Mouse (Mus musculus) stomach, embryonic 15.5 days (tissue): ENCODE measurements at regions not wholly inside any gene's neighbourhood (a gene's known extent, or its start where the extent isn't known, plus 50 kb on each side); places are given as distances from the start of the nearest gene placed in this dataset.
A peak's percentile ranks its signal among the peaks of the same experiment; 100 is the strongest.

Source experiments
- ATAC-seq: fragments of 200-750 bp; cut with Nextera tagmentation; 2 replicates; pipeline ENCODE4 v1.8.0; 2017; ENCODE audit warnings: low read depth, moderate number of reproducible peaks, moderate TSS enrichment; ENCODE audit not compliant: insufficient read depth, low FRiP score
- H3K27ac ChIP-seq: fragments of 300-500 bp; sonication (generic); 2 replicates; pipeline ENCODE4 v1.5.1; 2015; ENCODE audit warnings: mild to moderate bottlenecking, inconsistent platforms
- H3K27me3 ChIP-seq: fragments of 300-500 bp; sonication (generic); replicated peaks from 2 replicates; pipeline ENCODE4 v1.6.1; 2015; ENCODE audit warnings: inconsistent platforms
- H3K36me3 ChIP-seq: fragments of 300-500 bp; sonication (generic); 2 replicates; pipeline ENCODE4 v1.6.1; 2015; ENCODE audit warnings: inconsistent platforms
- H3K4me1 ChIP-seq: fragments of 300-500 bp; sonication (generic); 2 replicates; pipeline ENCODE4 v1.6.1; 2015; ENCODE audit warnings: inconsistent platforms
- H3K4me2 ChIP-seq: fragments of 300-500 bp; sonication (generic); 2 replicates; pipeline ENCODE4 v1.6.1; 2015; ENCODE audit warnings: mild to moderate bottlenecking, inconsistent platforms
- H3K4me3 ChIP-seq: fragments of 300-500 bp; sonication (generic); replicated peaks from 2 replicates; pipeline ENCODE4 v1.5.1; 2015; ENCODE audit warnings: inconsistent platforms
- H3K9ac ChIP-seq: fragments of 300-500 bp; sonication (generic); 2 replicates; pipeline ENCODE4 v1.6.1; 2015; ENCODE audit warnings: inconsistent platforms
- H3K9me3 ChIP-seq: fragments of 300-500 bp; sonication (generic); 2 replicates; pipeline ENCODE4 v1.6.1; 2016; ENCODE audit warnings: inconsistent platforms
- WGBS: fragments of 180-500 bp; shearing (Covaris S2); methylation state at CpG from one replicate; pipeline ENCODE4 v1.1.7; 2015; 5-methylcytosine and 5-hydroxymethylcytosine counted together

DNA sequence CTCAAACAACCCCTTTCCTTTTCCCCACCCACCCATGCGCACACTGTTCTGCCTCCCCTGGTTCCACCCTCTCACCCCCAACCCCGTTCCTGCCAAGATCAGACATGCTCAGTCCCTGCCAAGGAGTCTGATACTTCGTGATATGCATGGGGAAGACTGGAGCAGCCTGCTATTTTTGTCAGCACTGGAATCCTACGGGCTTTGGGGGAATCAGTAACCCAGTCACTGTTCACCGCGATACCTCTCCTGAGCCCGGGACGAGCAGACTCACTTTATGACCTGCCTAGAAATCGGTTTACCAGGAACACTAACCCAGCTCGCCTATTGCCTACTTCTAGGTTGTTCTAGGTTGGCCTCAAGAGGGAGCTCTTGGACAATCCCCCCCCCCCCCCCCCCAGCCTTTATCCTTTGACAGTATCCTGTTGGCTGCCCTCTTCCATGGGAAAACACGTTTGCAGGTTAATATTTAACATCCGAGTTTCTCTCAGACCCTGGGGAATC is 110.2 kb downstream of the Ddx11 start:
- ATAC-seq, result peak; percentile 32; the same call in 1 of the 2 replicates
- WGBS, result 49% methylated on average over 12 of the region's 12 CpGs

DNA sequence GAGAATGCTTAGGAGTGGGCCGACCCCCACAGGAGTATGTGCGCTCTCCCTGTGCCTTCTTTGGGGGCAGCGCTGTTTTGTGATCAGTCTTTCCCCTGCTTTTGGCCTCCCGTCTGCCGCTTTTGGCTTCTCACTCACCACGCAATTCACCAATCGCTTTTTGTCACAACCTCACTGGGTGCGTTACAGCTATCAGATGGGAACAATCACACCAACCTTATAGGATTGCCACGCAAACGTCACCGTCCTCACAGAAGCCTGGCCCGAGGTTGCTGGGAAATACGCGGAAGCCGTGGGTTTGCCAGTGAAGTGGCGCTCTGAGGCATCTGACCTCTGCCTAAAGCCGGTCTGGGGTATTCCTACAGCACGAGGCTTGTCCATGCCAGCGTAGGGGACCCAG is 111.1 kb downstream of the Ddx11 start:
- Histone ChIP-seq H3K4me3 (no peak overlapping the region), H3K36me3 (no peaks in the 10 kb centered on the region), H3K4me2 (no peak overlapping the region), H3K9ac (no peak overlapping the region), H3K27me3 (no peaks in the 10 kb centered on the region), H3K27ac (no peak overlapping the region), H3K9me3 (no peaks in the 10 kb centered on the region), H3K4me1 (no peaks in the 10 kb centered on the region)
- no peak for ATAC-seq
- 77% methylated on average over 19 of the region's 19 CpGs for WGBS

More for the DNA sequence above, 110.2 kb downstream of the Ddx11 start:
- Histone ChIP-seq H3K4me2 (0 out of 2 replicates have a peak overlapping the region, but pooled peaks have one; percentile 19), H3K27ac (no peak overlapping the region), H3K4me3 (no peak overlapping the region), H3K9ac (no peak overlapping the region), H3K27me3 (no peaks in the 10 kb centered on the region), H3K4me1 (no peaks in the 10 kb centered on the region), H3K36me3 (no peaks in the 10 kb centered on the region), H3K9me3 (no peaks in the 10 kb centered on the region)

DNA sequence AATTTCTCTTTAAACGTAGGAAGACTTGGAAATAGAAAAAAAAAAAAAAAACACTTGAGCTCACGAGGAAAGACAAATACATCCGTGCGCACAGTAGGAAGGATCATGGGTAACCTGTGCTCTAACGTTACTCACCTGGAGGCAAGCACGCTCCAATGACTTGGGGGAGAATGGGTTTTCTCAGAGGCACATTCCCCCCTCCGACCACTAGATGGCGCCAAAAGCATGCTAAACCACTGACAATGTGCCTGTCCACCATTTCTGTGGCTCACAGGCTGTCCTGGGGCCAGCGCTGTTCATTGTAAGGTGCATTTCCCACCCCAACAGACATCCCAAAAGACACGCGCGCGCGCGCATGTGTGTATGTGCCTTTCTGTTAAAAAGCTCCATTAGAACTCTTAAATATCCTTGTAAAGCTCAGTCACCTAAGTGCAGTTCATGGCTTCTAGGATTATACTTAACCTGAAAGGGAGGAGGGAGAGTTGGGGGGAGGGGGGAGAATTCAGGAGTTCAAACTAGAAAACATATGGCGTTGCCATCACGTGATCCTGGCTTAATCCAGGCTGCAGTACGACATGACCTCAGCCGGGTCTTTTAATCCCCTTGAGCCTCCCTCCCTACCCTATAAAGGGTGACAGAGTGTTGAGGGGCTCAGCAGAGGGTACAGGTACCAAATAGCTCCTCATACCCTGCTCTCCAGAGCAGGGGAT is 111.9 kb downstream of the Ddx11 start:
- peak; percentile 70 for ATAC-seq
- H3K4me3 ChIP-seq, result no peak overlapping the region
- peak overlapping the region; percentile 38 for H3K4me2 ChIP-seq
- H3K9me3 ChIP-seq, result no peaks in the 10 kb centered on the region
- 4% methylated on average over 19 of the region's 19 CpGs for WGBS
- H3K27me3 ChIP-seq, result no peaks in the 10 kb centered on the region
- no peaks in the 10 kb centered on the region for H3K4me1 ChIP-seq
- no peak overlapping the region for H3K9ac ChIP-seq
- H3K36me3 ChIP-seq, result no peaks in the 10 kb centered on the region
- no peak overlapping the region for H3K27ac ChIP-seq

DNA sequence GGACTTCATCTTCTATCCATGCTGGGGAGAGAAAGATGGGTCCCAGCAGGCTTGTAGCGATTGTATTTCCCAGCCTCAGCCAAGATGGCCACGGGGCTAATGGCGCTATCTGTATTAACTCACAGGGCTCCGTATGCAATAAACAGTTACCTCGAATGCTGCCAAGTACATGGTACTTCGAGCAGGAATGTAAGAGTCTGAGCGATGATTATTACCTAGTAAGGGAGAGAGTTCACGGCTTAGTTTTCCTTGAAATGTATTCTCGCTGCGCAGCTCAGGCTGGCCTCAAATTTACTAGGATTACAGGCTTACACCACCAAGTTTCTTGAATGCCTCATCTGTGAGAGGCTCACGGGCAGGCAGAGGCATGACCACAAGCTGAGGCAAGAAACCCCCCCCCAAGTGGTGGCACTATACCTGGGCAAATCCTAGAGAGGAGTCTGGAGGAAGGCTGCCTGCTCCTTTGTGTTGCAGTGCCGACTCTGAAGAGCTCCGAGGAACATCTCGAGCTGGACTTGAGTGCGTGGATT is 112.6 kb downstream of the Ddx11 start:
- no peaks in the 10 kb centered on the region for H3K36me3 ChIP-seq
- H3K9me3 ChIP-seq, result no peaks in the 10 kb centered on the region
- no peaks in the 10 kb centered on the region for H3K4me1 ChIP-seq
- H3K4me3 ChIP-seq, result no peak overlapping the region
- no peak for ATAC-seq
- WGBS, result 80% methylated on average over 15 of the region's 15 CpGs
- H3K4me2 ChIP-seq, result peak overlapping the region; percentile 38; the same call in 1 of the 2 replicates
- no peak overlapping the region for H3K27ac ChIP-seq
- H3K9ac ChIP-seq, result no peak overlapping the region
- H3K27me3 ChIP-seq, result no peaks in the 10 kb centered on the region

DNA sequence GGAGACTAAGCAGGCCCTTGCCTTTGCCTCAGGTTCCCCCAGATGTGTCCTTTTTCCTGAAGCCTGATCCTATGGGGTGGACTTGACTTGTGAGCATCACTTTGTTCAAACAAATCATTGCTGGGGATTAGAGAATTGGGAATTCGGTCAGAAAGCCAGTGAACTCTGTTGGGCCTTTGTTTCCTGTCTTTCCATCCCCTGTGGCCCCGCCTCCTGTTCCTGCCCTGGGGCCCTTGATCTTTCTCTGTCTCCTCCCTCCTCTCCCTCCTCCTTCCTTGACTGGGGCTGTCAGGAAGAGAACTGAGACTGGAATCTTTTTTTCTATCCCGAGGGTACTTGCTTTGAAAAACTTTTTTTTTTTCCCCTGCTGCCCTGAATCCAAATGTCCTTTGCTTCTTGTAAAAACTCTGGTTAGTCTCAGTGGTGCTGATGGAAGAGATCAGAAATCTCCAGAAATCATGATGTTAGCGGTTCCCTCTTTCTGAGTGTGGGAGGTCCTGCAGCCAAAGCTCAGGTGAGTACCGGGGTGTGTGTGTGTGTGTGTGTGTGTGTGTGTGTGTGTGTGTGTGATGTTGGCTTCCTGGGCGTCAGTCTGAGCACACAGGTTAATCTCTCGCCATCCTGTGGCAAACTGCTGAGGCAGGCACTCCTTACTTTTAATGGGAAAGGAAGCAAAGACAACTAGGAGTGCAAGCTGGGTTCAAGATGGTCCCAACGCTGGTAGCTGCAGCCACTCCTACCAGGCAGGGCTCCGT is 118.7 kb downstream of the Ddx11 start:
- H3K4me3 ChIP-seq, result peak overlapping the region; percentile 14; the same call in 1 of the 2 replicates
- no peaks in the 10 kb centered on the region for H3K27me3 ChIP-seq
- H3K4me2 ChIP-seq, result peak overlapping the region; percentile 25
- ATAC-seq, result no peak; the same call in 1 of the 2 replicates
- H3K27ac ChIP-seq, result peak overlapping the region; percentile 59
- H3K9me3 ChIP-seq, result no peaks in the 10 kb centered on the region
- no peaks in the 10 kb centered on the region for H3K36me3 ChIP-seq
- WGBS, result 17% methylated on average over 9 of the region's 9 CpGs
- H3K4me1 ChIP-seq, result 0 out of 2 replicates have a peak, but pooled peaks cover 6% of the 10 kb centered on the region
- H3K9ac ChIP-seq, result no peak overlapping the region

DNA sequence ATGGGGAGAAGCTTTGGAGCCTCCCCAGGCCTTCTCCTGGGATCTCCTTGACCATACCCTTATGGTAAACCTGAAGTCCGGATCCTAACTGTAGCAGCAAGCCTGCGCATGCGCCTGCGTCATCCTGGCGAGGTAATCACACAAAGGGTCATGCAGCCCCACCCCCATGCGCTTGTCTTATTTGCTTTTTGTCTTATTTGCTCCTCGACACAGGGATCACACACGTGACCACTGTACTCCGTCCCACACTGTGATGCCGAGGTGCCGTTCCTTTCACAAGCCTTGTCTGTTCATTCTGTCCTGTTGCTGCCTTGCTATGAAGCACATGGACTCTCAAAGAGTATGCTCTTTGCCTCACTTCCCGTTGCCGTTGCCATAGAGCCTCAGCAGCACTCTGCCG is 120.9 kb downstream of the Ddx11 start:
- no peak overlapping the region for H3K4me3 ChIP-seq
- WGBS, result 86% methylated on average over 14 of the region's 14 CpGs
- no peaks in the 10 kb centered on the region for H3K9me3 ChIP-seq
- no peak overlapping the region for H3K27ac ChIP-seq
- H3K4me1 ChIP-seq, result 0 out of 2 replicates have a peak, but pooled peaks cover 6% of the 10 kb centered on the region
- ATAC-seq, result no peak
- H3K4me2 ChIP-seq, result no peak overlapping the region
- H3K36me3 ChIP-seq, result no peaks in the 10 kb centered on the region
- no peak overlapping the region for H3K9ac ChIP-seq
- no peaks in the 10 kb centered on the region for H3K27me3 ChIP-seq

DNA sequence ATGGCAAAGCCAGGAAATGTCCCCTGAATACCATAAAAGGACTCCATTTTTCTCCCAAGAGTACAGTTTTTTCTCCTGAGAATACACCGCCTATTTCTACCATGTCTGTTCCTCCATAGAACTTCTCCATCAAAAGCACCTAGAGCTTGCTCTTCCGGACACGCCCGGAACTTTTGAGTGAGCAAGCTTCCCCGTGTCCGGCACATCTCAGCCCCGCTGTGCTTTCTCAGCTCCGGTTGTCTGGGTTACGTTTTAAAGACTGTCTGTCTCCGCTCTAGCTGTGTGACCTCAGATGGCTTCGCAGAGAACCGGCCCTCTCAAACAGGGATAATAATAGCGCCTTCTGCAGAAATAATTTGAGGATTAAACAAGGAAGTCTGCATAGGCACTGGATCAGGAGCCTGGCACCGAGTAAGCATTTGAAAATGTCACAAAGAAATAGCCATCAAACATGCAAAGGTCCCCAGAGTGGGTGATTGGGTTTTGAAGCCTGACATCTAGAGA is 122.8 kb downstream of the Ddx11 start:
- Histone ChIP-seq H3K4me1 (0 out of 2 replicates have a peak, but pooled peaks cover 6% of the 10 kb centered on the region), H3K4me2 (no peak overlapping the region), H3K27me3 (no peaks in the 10 kb centered on the region), H3K4me3 (no peak overlapping the region), H3K9ac (no peak overlapping the region), H3K36me3 (no peaks in the 10 kb centered on the region), H3K9me3 (no peaks in the 10 kb centered on the region), H3K27ac (no peak overlapping the region)
- 73% methylated on average over 14 of the region's 14 CpGs for WGBS
- no peak for ATAC-seq

DNA sequence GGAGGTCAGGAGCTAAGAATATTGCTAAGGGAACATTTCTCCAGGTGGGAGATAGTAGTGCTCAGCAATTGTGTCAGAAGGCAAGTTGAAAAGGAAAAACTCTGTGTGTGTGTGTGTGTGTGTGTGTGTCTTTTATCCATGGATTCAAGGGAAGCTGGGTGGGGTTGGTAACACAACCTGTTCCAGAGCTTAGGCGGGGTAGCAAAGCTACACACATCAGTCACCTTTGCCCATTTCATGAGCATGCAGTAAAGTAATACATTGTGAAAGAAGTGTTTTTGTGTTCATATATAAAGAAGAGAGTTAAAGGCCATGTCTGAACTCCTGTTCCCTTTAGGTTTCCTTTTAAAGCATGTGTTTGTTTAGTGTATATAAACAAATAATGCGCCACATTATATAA is 128.2 kb downstream of the Ddx11 start:
- 81% methylated on average over 2 of the region's 2 CpGs for WGBS

DNA sequence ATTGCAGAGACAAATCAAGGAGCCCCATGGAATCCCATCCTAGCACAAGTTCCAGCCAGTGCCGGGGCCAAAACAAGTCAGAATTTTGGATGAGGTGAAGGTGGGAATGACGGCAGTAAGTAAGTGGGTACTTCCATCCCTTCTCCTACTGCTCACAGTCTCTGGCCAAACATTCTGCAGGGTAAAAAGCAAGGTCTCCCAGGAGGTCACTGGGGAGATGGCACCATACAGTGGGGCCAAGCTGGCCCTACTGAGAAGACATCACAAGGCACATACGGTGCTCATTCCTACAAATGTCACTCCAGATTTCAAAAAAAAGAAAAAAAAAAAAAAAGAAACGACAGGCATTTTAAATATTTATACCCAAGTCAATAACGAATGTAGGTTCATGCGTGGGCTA is 129.6 kb downstream of the Ddx11 start:
- H3K27ac ChIP-seq, result no peak overlapping the region
- no peak for ATAC-seq
- no peak overlapping the region for H3K4me2 ChIP-seq
- no peak overlapping the region for H3K9ac ChIP-seq
- 84% methylated on average over 6 of the region's 6 CpGs for WGBS
- no peaks in the 10 kb centered on the region for H3K9me3 ChIP-seq
- H3K27me3 ChIP-seq, result no peaks in the 10 kb centered on the region
- no peaks in the 10 kb centered on the region for H3K4me1 ChIP-seq
- no peak overlapping the region for H3K4me3 ChIP-seq
- no peaks in the 10 kb centered on the region for H3K36me3 ChIP-seq

More for the DNA sequence above, 128.2 kb downstream of the Ddx11 start:
- Histone ChIP-seq H3K4me2 (no peak overlapping the region), H3K4me1 (no peaks in the 10 kb centered on the region), H3K9me3 (no peaks in the 10 kb centered on the region), H3K36me3 (no peaks in the 10 kb centered on the region), H3K27me3 (no peaks in the 10 kb centered on the region), H3K9ac (no peak overlapping the region), H3K4me3 (no peak overlapping the region), H3K27ac (no peak overlapping the region)
- ATAC-seq, result no peak

DNA sequence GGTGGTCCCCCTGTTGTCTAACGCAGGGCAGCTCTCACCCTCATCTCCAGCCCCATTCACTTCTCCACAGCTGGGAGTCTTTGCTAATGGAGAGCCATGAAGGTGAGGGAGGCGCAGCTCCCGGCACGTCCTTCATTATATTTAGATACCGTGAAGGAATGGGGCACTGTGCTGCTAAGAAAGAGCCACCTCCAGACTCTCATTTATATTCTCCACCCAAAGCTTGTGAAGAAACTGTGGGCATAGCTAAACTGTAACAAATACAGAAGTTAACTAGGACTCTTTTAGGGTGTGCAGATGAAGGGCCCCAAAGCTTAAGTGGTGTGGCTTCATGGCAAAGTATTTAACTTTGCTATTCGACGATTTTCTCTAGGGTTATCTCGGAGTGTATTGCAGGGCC is 136.4 kb downstream of the Ddx11 start:
- Histone ChIP-seq H3K27me3 (no peaks in the 10 kb centered on the region), H3K4me1 (no peaks in the 10 kb centered on the region), H3K9me3 (no peaks in the 10 kb centered on the region), H3K9ac (no peak overlapping the region), H3K4me2 (no peak overlapping the region), H3K27ac (no peak overlapping the region), H3K36me3 (no peaks in the 10 kb centered on the region), H3K4me3 (no peak overlapping the region)
- no peak for ATAC-seq
- 73% methylated on average over 8 of the region's 8 CpGs for WGBS

DNA sequence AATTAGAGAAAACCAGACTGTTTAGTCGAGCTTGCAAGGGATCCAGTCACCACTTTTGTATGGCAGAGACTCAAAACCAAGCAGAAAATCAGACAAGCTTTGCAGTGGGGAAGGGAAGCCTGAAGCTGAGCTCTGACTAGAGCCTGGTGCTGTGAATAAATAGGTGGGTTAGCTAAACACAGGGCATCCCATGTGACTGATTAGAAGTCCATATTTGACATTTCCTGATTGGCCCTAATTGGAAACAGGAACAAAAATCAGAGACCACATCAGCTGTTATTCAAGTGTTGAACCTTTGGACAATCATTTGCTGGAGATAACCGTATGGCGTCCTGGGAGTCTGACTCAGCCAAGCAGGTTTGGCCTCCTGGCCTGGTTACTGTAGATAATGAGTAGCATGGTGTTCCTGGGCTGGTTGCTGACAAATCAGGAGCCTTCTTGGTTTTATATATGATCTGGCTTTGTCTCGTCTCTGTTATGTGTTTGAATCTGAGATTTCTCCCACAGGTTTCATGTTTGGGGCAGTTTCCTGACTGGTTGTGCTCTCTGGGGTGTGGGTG is 139.4 kb downstream of the Ddx11 start:
- ATAC-seq, result peak; percentile 54
- Histone ChIP-seq H3K27ac (no peak overlapping the region), H3K9ac (no peak overlapping the region), H3K4me2 (no peak overlapping the region), H3K27me3 (no peaks in the 10 kb centered on the region), H3K36me3 (no peaks in the 10 kb centered on the region), H3K4me3 (no peak overlapping the region), H3K4me1 (no peaks in the 10 kb centered on the region), H3K9me3 (no peaks in the 10 kb centered on the region)
- WGBS, result 59% methylated on average over 4 of the region's 4 CpGs
